Mouse (Mus musculus) bone marrow, adult 2 months (tissue): Measurements from ENCODE around the gene Fam160a1.

Experiments
- CTCF ChIP-seq: fragments of 200-500 bp; IDR thresholded peaks from 2 replicates; pipeline ENCODE4 v1.5.1; 2011; ENCODE audit warnings: low read length, control low read depth; ENCODE audit not compliant: control insufficient read depth, insufficient read depth
- POLR2A ChIP-seq: fragments of 200-500 bp; IDR thresholded peaks from 2 replicates; pipeline ENCODE4 v1.6.1; 2011; ENCODE audit warnings: low read depth, mild to moderate bottlenecking, control low read depth, low read length, borderline replicate concordance; ENCODE audit not compliant: control insufficient read depth

GRCm38 (mm10) chr3:85812010-85812409, 5.1 kb downstream of the Fam160a1 start:
- no peak for TF ChIP-seq POLR2A
- no peak for TF ChIP-seq CTCF
